Mouse (Mus musculus) intestine, embryonic 15.5 days (tissue): ENCODE results near the gene Tk2. TPM values are rescaled to one million over a fixed set of nuclear protein-coding genes. Genes with fewer than 3 reads are reported as not detected.
"Not testable (repeated sequence)": the region's sequence is repeated elsewhere in the genome, so short reads cannot be mapped to it uniquely, and the experiment has no call there.

Experiments used
- ATAC-seq: fragments of 200-750 bp; cut with Nextera tagmentation; 2 replicates; pipeline ENCODE4 v1.8.0; 2017; ENCODE audit warnings: moderate TSS enrichment, moderate library complexity
- H3K27ac ChIP-seq: fragments of 300-500 bp; sonication (generic); 2 replicates; pipeline ENCODE4 v1.5.1; 2015; ENCODE audit warnings: mild to moderate bottlenecking, inconsistent platforms
- H3K27me3 ChIP-seq: fragments of 300-500 bp; sonication (generic); replicated peaks from 2 replicates; pipeline ENCODE4 v1.6.1; 2015; ENCODE audit warnings: inconsistent platforms
- H3K36me3 ChIP-seq: fragments of 300-500 bp; sonication (generic); 2 replicates; pipeline ENCODE4 v1.6.1; 2015; ENCODE audit warnings: inconsistent platforms
- H3K4me1 ChIP-seq: fragments of 300-500 bp; sonication (generic); replicated peaks from 2 replicates; pipeline ENCODE4 v1.6.1; 2015; ENCODE audit warnings: inconsistent platforms
- H3K4me2 ChIP-seq: fragments of 300-500 bp; sonication (generic); replicated peaks from 2 replicates; pipeline ENCODE4 v1.6.1; 2015; ENCODE audit warnings: mild to moderate bottlenecking, inconsistent platforms
- H3K4me3 ChIP-seq: fragments of 300-500 bp; sonication (generic); replicated peaks from 2 replicates; pipeline ENCODE4 v1.5.1; 2015; ENCODE audit warnings: inconsistent platforms
- H3K9ac ChIP-seq: fragments of 300-500 bp; sonication (generic); 2 replicates; pipeline ENCODE4 v1.6.1; 2015; ENCODE audit warnings: inconsistent platforms
- H3K9me3 ChIP-seq: fragments of 300-500 bp; sonication (generic); 2 replicates; pipeline ENCODE4 v1.6.1; 2016; ENCODE audit warnings: inconsistent platforms
- WGBS: fragments of 180-500 bp; shearing (Covaris S2); methylation state at CpG from one replicate; pipeline ENCODE4 v1.1.7; 2015; 5-methylcytosine and 5-hydroxymethylcytosine counted together
- polyA plus RNA-seq: library from polyadenylated mRNA; unstranded; fragments of >200 nt; fragmentation: Nextera tagmentation; extraction: Ambion mirVana; gene quantifications from 2 replicates; pipeline ENCODE4 v1.2.1, GENCODE M21; 2015

Tk2 gene
- polyA plus RNA-seq = 14.2 and 15.3 TPM in 2 replicates

DNA sequence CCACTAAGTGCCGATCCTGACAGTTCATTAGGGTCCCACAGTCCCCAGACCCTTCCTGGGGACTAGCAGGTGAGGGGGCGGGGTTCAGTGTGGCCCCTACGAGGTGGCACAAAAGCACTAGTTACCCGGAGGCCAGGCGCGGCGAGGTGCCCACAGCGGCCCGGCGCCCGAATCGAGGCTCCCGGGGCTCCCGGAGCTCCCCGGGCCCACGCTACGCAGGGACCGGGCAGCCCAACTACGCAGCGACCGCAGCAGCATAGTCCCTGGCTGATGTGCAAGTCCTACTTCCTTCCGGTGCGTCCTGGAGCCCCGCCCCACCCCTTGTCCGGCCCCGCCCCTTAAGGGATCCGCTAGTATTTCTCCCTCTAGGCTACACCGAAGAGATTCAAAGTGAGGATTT is at the start of gene Tk2:
Tk2 (minus strand) TSS at position 283 of the 400 bp plus-strand sequence.
- Histone ChIP-seq H3K27me3 (no peaks in the 10 kb centered on the region), H3K9me3 (no peaks in the 10 kb centered on the region), H3K4me2 (peak within 1 kb of the TSS; percentile 84), H3K27ac (0 out of 2 replicates have a peak within 1 kb of the TSS, but pooled peaks have one; percentile 52), H3K4me3 (peak within 1 kb of the TSS; percentile 90), H3K4me1 (peaks cover 12% of the 10 kb centered on the region), H3K36me3 (no peaks in the 10 kb centered on the region), H3K9ac (peak within 1 kb of the TSS; percentile 84)
- WGBS = under 1% methylated on average over 28 of the region's 28 CpGs
- ATAC-seq = peak; percentile 89

DNA sequence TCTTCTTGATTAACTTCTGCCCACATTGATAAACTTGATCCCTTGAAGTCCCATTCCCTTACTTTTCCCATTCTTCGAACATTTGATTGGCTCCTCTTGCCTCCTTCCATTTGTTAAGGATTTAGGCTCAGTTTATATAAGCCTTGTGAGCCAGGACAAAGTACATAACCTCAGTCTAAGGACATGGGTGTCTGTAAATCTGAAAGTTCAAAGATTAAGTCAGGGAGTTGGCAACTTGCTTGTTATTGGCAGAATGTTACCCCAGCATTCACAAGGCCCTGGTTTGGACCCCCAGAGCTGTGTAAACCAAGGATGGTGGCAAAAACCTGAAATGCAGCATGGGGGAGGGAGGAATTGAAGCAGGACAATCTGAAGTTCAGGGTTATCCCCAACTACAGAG is 46.0 kb upstream of the Tk2 start:
- WGBS = 79% methylated on average over 1 of the region's 1 CpGs
- Histone ChIP-seq H3K27ac (no peak overlapping the region), H3K36me3 (no peaks in the 10 kb centered on the region), H3K9me3 (no peaks in the 10 kb centered on the region), H3K27me3 (no peaks in the 10 kb centered on the region), H3K4me2 (no peak overlapping the region), H3K9ac (no peak overlapping the region), H3K4me1 (no peaks in the 10 kb centered on the region), H3K4me3 (no peak overlapping the region)
- ATAC-seq = no peak

DNA sequence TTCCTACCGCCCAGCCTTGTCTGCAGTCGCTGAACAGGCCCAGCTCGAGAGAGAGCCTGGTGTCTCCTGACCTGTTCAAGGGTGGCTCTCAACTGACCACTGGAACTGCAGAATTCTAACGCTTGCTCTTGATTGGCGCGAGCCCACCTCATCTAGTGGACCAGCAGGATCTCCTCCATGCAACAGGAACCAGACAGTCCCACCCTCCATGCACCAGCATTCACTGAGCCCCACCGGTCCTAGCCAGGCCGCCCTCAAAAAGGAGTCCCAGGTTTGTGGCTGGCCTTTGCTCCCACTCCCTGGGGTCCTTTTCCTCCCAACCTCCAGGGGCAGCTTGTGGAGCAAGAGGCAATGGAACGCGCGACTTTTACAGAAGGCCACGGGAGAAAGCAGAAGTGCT is 44.7 kb upstream of the Tk2 start, which contains the start of gene Cmtm2a:
Cmtm2a (minus strand) TSS at position 101 of the 400 bp plus-strand sequence.
- WGBS = 90% methylated on average over 12 of the region's 12 CpGs
- H3K4me1 ChIP-seq, H3K4me3 ChIP-seq, H3K27me3 ChIP-seq, H3K9me3 ChIP-seq, H3K36me3 ChIP-seq, ATAC-seq, H3K4me2 ChIP-seq, H3K27ac ChIP-seq, H3K9ac ChIP-seq: not testable (repeated sequence)

DNA sequence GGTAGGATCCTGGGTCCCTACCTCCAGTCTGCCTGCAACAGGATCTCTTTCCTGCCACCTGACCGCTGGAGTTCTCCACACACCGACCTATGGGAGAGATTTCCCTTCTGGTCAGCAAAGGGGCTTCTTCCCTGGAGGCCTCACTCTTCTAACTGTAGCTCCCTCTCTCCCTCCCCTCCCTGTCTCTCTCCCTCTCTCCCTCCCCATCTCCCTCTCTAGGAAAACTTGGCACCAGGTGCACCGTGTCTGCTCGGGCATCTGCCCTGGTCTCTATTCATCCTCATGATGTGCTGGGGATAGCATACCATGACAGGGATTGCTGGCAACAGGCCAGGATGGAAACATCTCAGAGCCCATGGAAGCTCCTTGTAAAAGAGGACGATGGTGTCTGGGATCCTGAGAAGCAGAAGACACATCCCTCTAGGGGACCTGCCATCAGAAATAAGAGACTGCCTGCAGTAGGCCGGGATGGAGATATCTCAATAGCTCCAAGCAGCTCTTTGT is 20.6 kb upstream of the Tk2 start:
- H3K4me3 ChIP-seq = no peak overlapping the region
- no peaks in the 10 kb centered on the region for H3K4me1 ChIP-seq
- H3K27me3 ChIP-seq = no peaks in the 10 kb centered on the region
- H3K36me3 ChIP-seq = peaks cover 5% of the 10 kb centered on the region; the same call in 1 of the 2 replicates
- no peak for ATAC-seq
- no peak overlapping the region for H3K27ac ChIP-seq
- no peak overlapping the region for H3K4me2 ChIP-seq
- H3K9ac ChIP-seq = no peak overlapping the region
- H3K9me3 ChIP-seq = no peaks in the 10 kb centered on the region
- 81% methylated on average over 6 of the region's 6 CpGs for WGBS

DNA sequence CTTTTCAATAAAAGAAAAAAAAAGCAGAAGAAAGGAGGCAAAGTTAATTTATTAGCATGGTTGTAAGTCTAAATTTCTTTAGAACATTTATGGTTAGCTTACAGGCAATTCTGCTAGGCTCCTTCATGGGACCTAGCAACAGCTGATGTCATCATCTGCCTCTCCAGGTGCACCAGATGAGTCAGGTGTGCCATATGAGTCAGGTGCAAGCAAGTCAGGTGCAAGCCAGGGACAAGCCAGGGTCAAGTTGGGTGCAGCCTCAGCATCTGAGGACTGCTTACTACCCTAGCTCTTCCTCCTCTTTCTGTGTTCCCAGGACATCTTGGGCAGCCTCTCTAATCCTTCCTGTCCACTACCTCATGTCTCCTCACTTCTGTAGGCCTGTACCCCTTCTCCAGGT is 20.0 kb upstream of the Tk2 start:
- Histone ChIP-seq H3K36me3 (peaks cover 8% of the 10 kb centered on the region; the same call in 1 of the 2 replicates), H3K4me3 (no peak overlapping the region), H3K27ac (no peak overlapping the region), H3K4me2 (no peak overlapping the region), H3K4me1 (no peaks in the 10 kb centered on the region), H3K9me3 (no peaks in the 10 kb centered on the region), H3K9ac (no peak overlapping the region), H3K27me3 (no peaks in the 10 kb centered on the region)
- ATAC-seq = 0 out of 2 replicates have a peak, but pooled peaks have one; percentile 20

DNA sequence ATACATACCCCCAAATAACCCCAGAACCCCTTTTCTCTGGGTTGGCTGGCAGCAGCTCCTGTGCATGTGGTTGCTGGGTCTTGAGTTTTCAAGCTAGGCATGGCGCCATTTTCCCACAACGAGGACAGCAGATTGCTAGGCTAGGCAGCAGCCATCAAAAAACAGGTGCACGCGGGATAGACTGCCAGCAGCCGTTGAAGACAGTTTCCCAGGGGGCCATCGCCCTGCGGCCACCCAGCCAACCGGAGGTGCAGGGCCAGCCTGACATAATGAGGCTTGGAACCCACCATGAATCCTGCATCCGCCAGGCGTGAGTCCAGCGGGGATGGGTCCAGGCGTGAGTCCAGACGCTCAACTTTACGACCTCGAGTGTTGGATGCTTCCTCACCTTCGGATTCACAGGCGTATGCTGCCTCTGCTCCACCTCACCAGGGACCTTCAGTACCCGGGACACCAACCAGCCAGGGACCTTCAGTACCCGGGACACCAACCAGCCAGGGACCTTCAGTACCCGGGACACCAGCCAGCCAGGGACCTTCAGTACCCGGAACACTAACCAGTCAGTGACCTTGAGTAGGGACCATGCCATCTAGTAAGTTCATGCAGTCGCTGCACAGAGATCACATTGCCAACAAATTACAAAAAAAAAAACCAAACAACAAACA is 16.0 kb upstream of the Tk2 start:
- not testable (repeated sequence) for H3K4me1 ChIP-seq, H3K27ac ChIP-seq, H3K36me3 ChIP-seq, H3K4me2 ChIP-seq, H3K9ac ChIP-seq, H3K9me3 ChIP-seq, H3K4me3 ChIP-seq, ATAC-seq, H3K27me3 ChIP-seq
- WGBS = 96% methylated on average over 22 of the region's 22 CpGs

DNA sequence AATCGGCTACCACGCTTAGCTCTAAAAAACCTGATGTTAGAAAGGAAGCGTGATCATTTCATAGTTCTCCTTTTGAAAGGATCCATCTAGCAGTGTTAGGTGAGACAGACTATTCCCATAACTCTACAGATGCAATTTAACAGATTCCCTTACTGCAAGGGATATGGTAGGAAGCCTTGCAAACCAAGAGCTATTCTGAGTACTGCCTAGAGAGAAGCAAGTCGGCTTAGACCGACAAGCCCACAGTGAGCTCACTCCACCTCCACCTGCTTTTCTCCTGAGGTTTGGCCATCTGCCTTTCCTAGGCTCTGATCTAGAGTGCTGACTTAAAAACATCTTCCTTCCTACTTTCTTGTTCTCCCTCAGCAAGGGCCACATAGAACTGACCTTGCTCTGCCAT is 13.4 kb upstream of the Tk2 start:
- H3K4me1 ChIP-seq, H3K4me3 ChIP-seq, H3K27me3 ChIP-seq, H3K9me3 ChIP-seq, H3K9ac ChIP-seq, ATAC-seq, H3K4me2 ChIP-seq, H3K27ac ChIP-seq: not testable (repeated sequence)
- H3K36me3 ChIP-seq = peaks cover 21% of the 10 kb centered on the region
- 95% methylated on average over 5 of the region's 5 CpGs for WGBS

DNA sequence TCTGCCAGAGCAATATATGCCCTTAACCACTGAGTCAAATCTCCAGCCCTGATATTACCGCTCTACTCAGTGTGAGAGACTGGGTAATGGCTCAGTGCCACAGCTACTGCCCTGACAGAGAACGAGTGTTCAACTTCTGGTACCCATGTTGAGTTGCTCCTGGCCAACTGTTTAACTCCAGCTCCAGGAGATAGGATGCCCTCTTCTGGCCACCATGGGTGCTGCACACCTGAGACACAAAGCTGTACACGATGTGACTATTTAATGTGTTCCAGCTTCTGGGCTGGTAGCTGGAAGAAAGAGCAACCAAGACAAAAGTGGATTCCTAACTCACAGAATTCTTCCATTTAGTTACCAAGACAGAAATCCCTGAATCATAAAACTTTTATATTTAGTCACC is 4.7 kb upstream of the Tk2 start:
- WGBS = 90% methylated on average over 3 of the region's 3 CpGs
- 0 out of 2 replicates have a peak, but pooled peaks cover 2% of the 10 kb centered on the region for H3K36me3 ChIP-seq
- H3K4me3 ChIP-seq = no peak overlapping the region
- H3K27me3 ChIP-seq = no peaks in the 10 kb centered on the region
- no peak overlapping the region for H3K9ac ChIP-seq
- no peaks in the 10 kb centered on the region for H3K9me3 ChIP-seq
- no peak overlapping the region for H3K4me2 ChIP-seq
- ATAC-seq = no peak
- no peak overlapping the region for H3K27ac ChIP-seq
- H3K4me1 ChIP-seq = no peaks in the 10 kb centered on the region

DNA sequence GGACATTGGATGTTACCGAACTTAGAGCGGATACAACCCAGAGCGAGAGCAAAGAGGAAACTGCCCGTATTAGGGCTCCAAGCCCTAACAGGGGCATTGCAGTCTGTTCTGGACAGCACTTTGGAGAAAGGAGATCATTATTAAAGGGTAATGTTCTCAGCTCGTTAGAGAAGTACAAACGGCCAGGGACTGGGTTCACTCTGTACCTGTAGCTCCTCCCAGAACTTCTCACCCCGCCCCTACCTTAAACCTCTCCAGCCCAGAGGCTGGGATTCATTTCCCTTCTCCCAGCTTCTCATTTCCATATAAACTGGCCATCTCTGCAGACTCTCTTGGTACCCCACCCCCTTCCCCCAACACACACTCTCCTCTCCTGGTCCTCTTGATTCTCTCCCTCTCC is 3.1 kb upstream of the Tk2 start:
- Histone ChIP-seq H3K4me2 (peak overlapping the region; percentile 75), H3K27me3 (no peaks in the 10 kb centered on the region), H3K9ac (peak overlapping the region; percentile 70), H3K36me3 (no peaks in the 10 kb centered on the region), H3K27ac (peak overlapping the region; percentile 89; the same call in 1 of the 2 replicates), H3K4me3 (peak overlapping the region; percentile 60), H3K4me1 (peaks cover 12% of the 10 kb centered on the region), H3K9me3 (no peaks in the 10 kb centered on the region)
- peak; percentile 56 for ATAC-seq
- WGBS = 0% methylated on average over 7 of the region's 7 CpGs

DNA sequence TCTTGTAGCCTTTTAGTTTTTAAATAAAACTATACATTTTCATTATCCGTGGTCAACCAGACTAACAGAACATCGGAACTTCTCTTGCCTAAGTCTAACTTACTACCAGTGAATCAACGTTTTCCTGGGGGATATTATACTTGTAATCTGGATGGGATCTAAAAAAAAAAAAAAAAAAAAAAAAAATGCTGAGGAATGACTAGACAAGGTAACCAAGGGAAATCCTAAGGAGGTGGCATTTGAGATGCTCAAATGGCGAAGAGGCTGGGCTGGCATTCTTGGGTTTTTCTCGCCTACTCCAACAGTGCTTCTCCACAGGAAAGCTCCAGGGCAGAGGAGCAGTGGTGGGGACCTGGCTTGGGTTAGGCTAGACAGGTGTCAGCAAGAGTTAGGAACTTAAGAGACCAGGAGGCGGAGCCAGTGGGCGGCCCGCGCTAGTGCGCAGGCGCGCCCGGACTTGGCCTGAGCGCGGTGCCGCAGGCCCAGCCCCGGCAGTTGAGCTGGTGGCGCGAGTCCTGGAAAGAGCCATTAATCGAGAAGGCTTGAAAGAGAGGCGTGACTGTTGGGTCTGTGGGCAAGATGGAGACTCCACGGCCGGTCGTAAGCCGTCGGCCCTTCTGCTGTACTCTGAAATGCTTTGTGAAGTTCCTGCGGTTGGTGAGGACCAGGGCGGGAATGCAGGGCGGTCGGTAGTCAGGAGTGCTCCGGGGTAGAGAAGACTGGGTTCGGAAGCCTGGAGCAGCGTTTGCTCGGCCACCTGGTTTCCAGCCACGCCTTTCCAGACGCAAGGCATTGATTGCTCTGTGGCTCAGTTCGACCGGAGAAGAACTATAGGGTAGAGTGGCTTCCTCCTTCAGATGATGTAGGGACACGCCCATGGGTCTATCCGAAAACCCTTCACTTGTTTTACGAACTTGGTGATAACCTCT is 2.3 kb upstream of the Tk2 start, which contains the start of gene Cklf:
Cklf (plus strand) TSS at position 423 of the 929 bp plus-strand sequence.
- Histone ChIP-seq H3K36me3 (no peaks in the 10 kb centered on the region), H3K4me3 (peak within 1 kb of the TSS; percentile 60), H3K9me3 (no peaks in the 10 kb centered on the region), H3K4me1 (peaks cover 12% of the 10 kb centered on the region), H3K27ac (peak within 1 kb of the TSS; percentile 89), H3K4me2 (peak within 1 kb of the TSS; percentile 75), H3K27me3 (no peaks in the 10 kb centered on the region), H3K9ac (peak within 1 kb of the TSS; percentile 70)
- ATAC-seq = peak; percentile 90
- 3% methylated on average over 41 of the region's 41 CpGs for WGBS

DNA sequence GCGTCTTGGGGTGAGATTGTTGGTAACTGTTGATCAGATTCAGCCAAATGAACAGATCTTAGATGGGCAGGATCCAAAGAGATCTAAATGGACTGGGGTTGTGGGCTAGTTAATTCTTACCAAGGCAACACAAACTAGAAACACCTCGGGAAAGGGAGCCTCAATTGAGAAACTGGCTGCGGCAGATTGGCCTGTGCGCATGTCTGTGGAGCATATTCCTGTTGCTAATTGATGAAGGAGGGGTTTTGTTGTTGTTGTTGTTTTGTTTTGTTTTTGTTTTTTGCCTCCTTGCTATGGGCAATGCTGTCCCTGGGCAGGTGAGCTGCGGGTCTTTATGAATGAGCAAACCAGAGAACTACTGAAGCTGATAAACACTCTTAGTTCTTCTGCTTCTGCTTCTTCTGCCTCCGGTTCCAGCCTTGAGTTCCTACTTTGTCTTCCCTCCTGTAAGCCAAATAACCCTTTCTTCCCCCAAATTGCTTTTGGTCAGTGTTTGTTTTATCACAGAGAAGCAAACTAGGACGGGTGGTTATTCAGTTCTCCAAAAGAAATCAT is 1.2 kb upstream of the Tk2 start:
- Histone ChIP-seq H3K27ac (no peak overlapping the region), H3K4me3 (no peak overlapping the region), H3K4me2 (no peak overlapping the region), H3K9me3 (no peaks in the 10 kb centered on the region), H3K27me3 (no peaks in the 10 kb centered on the region), H3K4me1 (peaks cover 12% of the 10 kb centered on the region), H3K9ac (no peak overlapping the region), H3K36me3 (no peaks in the 10 kb centered on the region)
- WGBS = 82% methylated on average over 7 of the region's 7 CpGs
- ATAC-seq = no peak

DNA sequence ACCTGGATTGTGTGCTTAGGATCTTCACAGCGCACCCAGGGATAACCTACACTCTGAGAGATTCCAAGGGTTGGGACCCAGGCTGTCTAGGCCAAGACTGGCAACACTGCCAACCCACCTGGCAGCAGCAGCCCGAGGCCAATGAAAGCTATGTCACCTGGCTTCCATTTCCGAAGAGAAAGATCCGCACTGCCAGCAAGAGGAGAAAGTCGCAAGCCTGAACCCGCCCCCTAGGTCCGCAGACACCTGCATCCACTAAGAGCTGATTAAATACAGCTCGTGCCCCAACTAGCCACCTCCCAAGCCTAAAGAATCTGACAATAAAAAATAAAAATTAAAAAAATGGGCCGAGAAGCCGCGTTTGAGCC is 466 bp downstream of the Tk2 start:
- H3K27ac ChIP-seq = no peak overlapping the region
- no peaks in the 10 kb centered on the region; the same call in 1 of the 2 replicates for H3K36me3 ChIP-seq
- peak overlapping the region; percentile 84 for H3K4me2 ChIP-seq
- peak overlapping the region; percentile 84 for H3K9ac ChIP-seq
- peaks cover 12% of the 10 kb centered on the region for H3K4me1 ChIP-seq
- ATAC-seq = peak; percentile 36
- no peaks in the 10 kb centered on the region for H3K27me3 ChIP-seq
- peak overlapping the region; percentile 90 for H3K4me3 ChIP-seq
- 4% methylated on average over 11 of the region's 11 CpGs for WGBS
- no peaks in the 10 kb centered on the region for H3K9me3 ChIP-seq
